Mouse (Mus musculus): Measurements from ENCODE around the gene Trmo. TPM values are rescaled to one million over a fixed set of nuclear protein-coding genes. Genes with fewer than 3 reads are reported as not detected.

Trmo gene
- polyA plus RNA-seq, 1 experiment from 2014 or later, result 8.0 TPM

- Histone ChIP-seq H3K4me3 (ENCODE audit: control insufficient read depth in 1 of 2, insufficient read depth in 1 of 2, low read depth in 1 of 2, low read length in 2 of 2) (no peak overlapping the region), H3K36me3 (ENCODE audit: control insufficient read depth, insufficient read depth, low read length) (no peaks in the 10 kb centered on the region), H3K27me3 (ENCODE audit: control insufficient read depth, insufficient read depth, low read length) (no peaks in the 10 kb centered on the region), H3K4me2 (ENCODE audit: low read length) (no peak overlapping the region), H3K4me1 (ENCODE audit: control insufficient read depth in 2 of 2, insufficient read depth in 2 of 2, low read length in 2 of 2) (no peaks in the 10 kb centered on the region), H3K9me3 (ENCODE audit: control insufficient read depth, low read length) (no peaks in the 10 kb centered on the region), H3K9ac (ENCODE audit: low read length) (no peak overlapping the region), H3K27ac (replicated peaks in 1 of 2; ENCODE audit: control insufficient read depth in 1 of 2, insufficient read depth in 1 of 2, low read depth in 2 of 2, low read length in 2 of 2) (no peak overlapping the region)
- WGBS, result 28% methylated on average over 1 of the region's 1 CpGs
- ATAC-seq (ENCODE audit: insufficient number of reproducible peaks, insufficient read depth, low FRiP score, low read depth), result no peak
These were observed 22.9 kb upstream of the Trmo start for GRCm38 (mm10) chr4:46412113-46412512.

- Histone ChIP-seq H3K4me1 (ENCODE audit: control insufficient read depth in 2 of 2, insufficient read depth in 2 of 2, low read length in 2 of 2) (no peaks in the 10 kb centered on the region), H3K36me3 (ENCODE audit: control insufficient read depth, insufficient read depth, low read length) (no peaks in the 10 kb centered on the region), H3K27me3 (ENCODE audit: control insufficient read depth, insufficient read depth, low read length) (no peaks in the 10 kb centered on the region), H3K9me3 (ENCODE audit: control insufficient read depth, low read length) (no peaks in the 10 kb centered on the region), H3K27ac (replicated peaks in 1 of 2; ENCODE audit: control insufficient read depth in 1 of 2, insufficient read depth in 1 of 2, low read depth in 2 of 2, low read length in 2 of 2) (no peak overlapping the region), H3K4me3 (ENCODE audit: control insufficient read depth in 1 of 2, insufficient read depth in 1 of 2, low read depth in 1 of 2, low read length in 2 of 2) (no peak overlapping the region), H3K4me2 (ENCODE audit: low read length) (no peak overlapping the region), H3K9ac (ENCODE audit: low read length) (no peak overlapping the region)
- WGBS, result 73% methylated on average over 6 of the region's 6 CpGs
- no peak for ATAC-seq (ENCODE audit: insufficient number of reproducible peaks, insufficient read depth, low FRiP score, low read depth)
These were observed 22.3 kb upstream of the Trmo start for GRCm38 (mm10) chr4:46411489-46411888.

- Histone ChIP-seq H3K4me1 (ENCODE audit: control insufficient read depth in 2 of 2, insufficient read depth in 2 of 2, low read length in 2 of 2) (no peaks in the 10 kb centered on the region), H3K27ac (replicated peaks in 1 of 2; ENCODE audit: control insufficient read depth in 1 of 2, insufficient read depth in 1 of 2, low read depth in 2 of 2, low read length in 2 of 2) (no peak overlapping the region), H3K4me3 (ENCODE audit: control insufficient read depth in 1 of 2, insufficient read depth in 1 of 2, low read depth in 1 of 2, low read length in 2 of 2) (no peak overlapping the region), H3K27me3 (ENCODE audit: control insufficient read depth, insufficient read depth, low read length) (no peaks in the 10 kb centered on the region), H3K4me2 (ENCODE audit: low read length) (no peak overlapping the region), H3K36me3 (ENCODE audit: control insufficient read depth, insufficient read depth, low read length) (no peaks in the 10 kb centered on the region), H3K9me3 (ENCODE audit: control insufficient read depth, low read length) (no peaks in the 10 kb centered on the region), H3K9ac (ENCODE audit: low read length) (no peak overlapping the region)
- no peak for ATAC-seq (ENCODE audit: insufficient number of reproducible peaks, insufficient read depth, low FRiP score, low read depth)
- WGBS, result 78% methylated on average over 5 of the region's 5 CpGs
These were observed 21.4 kb upstream of the Trmo start for GRCm38 (mm10) chr4:46410677-46411076.

DNA sequence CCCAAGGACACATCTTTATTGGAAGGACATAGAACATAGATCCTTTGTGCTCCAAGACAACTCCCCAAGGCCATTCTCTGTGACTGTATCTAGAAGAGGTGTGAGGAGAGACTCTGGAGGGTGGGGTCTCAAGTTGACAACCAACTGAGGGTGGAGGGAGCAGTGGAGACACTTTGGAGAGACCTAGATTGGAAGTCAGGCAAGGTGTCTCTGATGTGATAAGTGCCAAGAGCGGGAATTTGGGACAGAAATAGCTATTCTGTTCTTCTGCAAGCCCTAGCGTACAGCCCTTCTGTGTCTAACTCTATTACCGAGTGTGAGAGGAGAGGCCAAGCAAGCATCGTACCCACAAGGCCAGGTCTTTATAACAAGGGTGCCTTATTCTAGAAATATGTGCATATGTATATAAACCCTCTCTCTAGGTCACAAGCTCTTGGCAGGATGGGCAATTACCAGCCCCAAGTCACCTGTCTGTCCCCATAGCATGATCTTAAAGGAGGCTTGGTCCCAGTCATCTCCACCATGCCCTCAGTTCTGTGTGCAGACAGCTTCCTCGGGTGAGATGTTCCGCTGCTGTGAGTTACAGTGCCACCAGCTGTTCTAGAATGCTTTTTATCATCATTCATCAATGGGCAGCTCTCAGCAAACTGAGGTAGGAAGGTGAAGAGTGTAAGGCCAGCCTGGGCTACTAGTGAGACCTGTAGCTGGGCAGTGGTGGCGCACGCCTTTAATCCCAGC is 17.9 kb upstream of the Trmo start:
- no peak for ATAC-seq (ENCODE audit: insufficient number of reproducible peaks, insufficient read depth, low FRiP score, low read depth)
- WGBS, result 75% methylated on average over 8 of the region's 8 CpGs

DNA sequence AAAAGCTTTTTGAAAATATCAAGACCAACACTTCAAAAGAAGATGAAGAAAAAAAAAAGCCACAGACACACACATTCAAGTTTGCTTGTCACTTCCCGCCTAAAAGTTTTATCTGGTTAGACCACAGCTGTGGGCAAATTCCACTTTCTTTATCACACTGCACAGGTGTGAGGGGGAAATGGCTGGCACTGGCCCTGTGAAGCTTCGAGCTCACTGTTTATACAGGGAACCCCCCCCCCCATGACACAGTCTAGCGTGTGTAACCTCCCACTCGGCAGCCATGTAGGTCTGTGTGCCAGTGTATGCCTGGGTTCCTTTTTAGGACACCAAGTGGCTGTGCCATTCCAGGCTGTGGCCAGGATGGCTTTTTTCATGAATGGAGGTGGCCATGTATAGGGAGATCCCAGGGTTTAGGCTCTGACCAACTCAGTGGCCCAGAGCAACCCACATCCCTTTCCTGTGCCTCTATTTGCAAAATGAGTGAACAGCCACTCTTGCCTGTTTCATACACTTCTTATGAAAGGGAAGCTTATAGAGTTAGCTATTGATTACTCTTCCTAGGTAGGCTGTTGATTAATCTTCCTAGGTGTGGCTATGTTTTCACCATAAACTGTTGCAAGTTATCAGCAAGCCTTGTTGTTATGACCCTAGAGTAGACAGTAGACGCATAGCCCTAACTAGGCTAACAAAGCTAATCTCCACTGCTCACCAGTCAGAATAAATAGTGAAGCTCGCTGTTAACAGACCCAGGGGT is 15.0 kb upstream of the Trmo start:
- ATAC-seq (ENCODE audit: insufficient number of reproducible peaks, insufficient read depth, low FRiP score, low read depth), result no peak
- Histone ChIP-seq H3K27ac (replicated peaks in 1 of 2; ENCODE audit: control insufficient read depth in 1 of 2, insufficient read depth in 1 of 2, low read depth in 2 of 2, low read length in 2 of 2) (no peak overlapping the region), H3K9me3 (ENCODE audit: control insufficient read depth, low read length) (no peaks in the 10 kb centered on the region), H3K36me3 (ENCODE audit: control insufficient read depth, insufficient read depth, low read length) (no peaks in the 10 kb centered on the region), H3K4me2 (ENCODE audit: low read length) (no peak overlapping the region), H3K9ac (ENCODE audit: low read length) (no peak overlapping the region), H3K4me1 (ENCODE audit: control insufficient read depth in 2 of 2, insufficient read depth in 2 of 2, low read length in 2 of 2) (no peaks in the 10 kb centered on the region), H3K4me3 (ENCODE audit: control insufficient read depth in 1 of 2, insufficient read depth in 1 of 2, low read depth in 1 of 2, low read length in 2 of 2) (no peak overlapping the region), H3K27me3 (ENCODE audit: control insufficient read depth, insufficient read depth, low read length) (no peaks in the 10 kb centered on the region)
- 68% methylated on average over 6 of the region's 6 CpGs for WGBS

More for the DNA sequence above, 17.9 kb upstream of the Trmo start:
- H3K27ac ChIP-seq (replicated peaks in 1 of 2; ENCODE audit: control insufficient read depth in 1 of 2, insufficient read depth in 1 of 2, low read depth in 2 of 2, low read length in 2 of 2), result no peak overlapping the region
- H3K27me3 ChIP-seq (ENCODE audit: control insufficient read depth, insufficient read depth, low read length), result no peaks in the 10 kb centered on the region
- no peak overlapping the region for H3K4me3 ChIP-seq (ENCODE audit: control insufficient read depth in 1 of 2, insufficient read depth in 1 of 2, low read depth in 1 of 2, low read length in 2 of 2)
- H3K9ac ChIP-seq (ENCODE audit: low read length), result no peak overlapping the region
- no peaks in the 10 kb centered on the region for H3K36me3 ChIP-seq (ENCODE audit: control insufficient read depth, insufficient read depth, low read length)
- no peaks in the 10 kb centered on the region for H3K9me3 ChIP-seq (ENCODE audit: control insufficient read depth, low read length)
- H3K4me1 ChIP-seq (ENCODE audit: control insufficient read depth in 2 of 2, insufficient read depth in 2 of 2, low read length in 2 of 2), result no peaks in the 10 kb centered on the region
- no peak overlapping the region for H3K4me2 ChIP-seq (ENCODE audit: low read length)

DNA sequence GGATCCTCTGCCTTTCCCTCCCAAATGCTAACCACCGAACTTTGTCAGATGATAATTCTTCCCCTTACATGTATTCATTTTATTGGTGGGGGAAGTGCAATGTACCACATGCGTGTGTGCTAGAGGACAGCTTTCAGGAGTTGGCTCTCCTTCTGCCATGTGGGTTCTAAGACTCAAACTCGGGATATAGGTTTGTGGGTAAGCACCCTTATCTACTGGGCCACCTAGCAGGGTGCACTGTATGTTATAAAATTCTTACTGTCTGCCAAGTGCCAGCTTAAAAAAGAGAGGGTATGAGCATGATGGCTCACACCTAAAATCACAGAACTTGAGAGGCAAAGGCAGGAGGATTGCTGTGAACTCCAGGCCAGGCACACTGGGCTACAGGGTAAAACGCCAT is 9.6 kb upstream of the Trmo start:
- H3K9ac ChIP-seq (ENCODE audit: low read length), result no peak overlapping the region
- H3K4me2 ChIP-seq (ENCODE audit: low read length), result no peak overlapping the region
- H3K4me1 ChIP-seq (ENCODE audit: control insufficient read depth in 2 of 2, insufficient read depth in 2 of 2, low read length in 2 of 2), result no peaks in the 10 kb centered on the region
- H3K9me3 ChIP-seq (ENCODE audit: control insufficient read depth, low read length), result no peaks in the 10 kb centered on the region
- H3K27ac ChIP-seq (replicated peaks in 1 of 2; ENCODE audit: control insufficient read depth in 1 of 2, insufficient read depth in 1 of 2, low read depth in 2 of 2, low read length in 2 of 2), result no peak overlapping the region
- WGBS, result 79% methylated on average over 4 of the region's 4 CpGs
- no peaks in the 10 kb centered on the region for H3K36me3 ChIP-seq (ENCODE audit: control insufficient read depth, insufficient read depth, low read length)
- H3K27me3 ChIP-seq (ENCODE audit: control insufficient read depth, insufficient read depth, low read length), result no peaks in the 10 kb centered on the region
- no peak overlapping the region for H3K4me3 ChIP-seq (ENCODE audit: control insufficient read depth in 1 of 2, insufficient read depth in 1 of 2, low read depth in 1 of 2, low read length in 2 of 2)
- no peak for ATAC-seq (ENCODE audit: insufficient number of reproducible peaks, insufficient read depth, low FRiP score, low read depth)

GRCm38 (mm10) chr4:46395736-46396135 is 6.5 kb upstream of the Trmo start:
- Histone ChIP-seq H3K9ac (ENCODE audit: low read length) (no peak overlapping the region), H3K4me2 (ENCODE audit: low read length) (no peak overlapping the region), H3K4me3 (ENCODE audit: control insufficient read depth in 1 of 2, insufficient read depth in 1 of 2, low read depth in 1 of 2, low read length in 2 of 2) (no peak overlapping the region), H3K27ac (replicated peaks in 1 of 2; ENCODE audit: control insufficient read depth in 1 of 2, insufficient read depth in 1 of 2, low read depth in 2 of 2, low read length in 2 of 2) (no peak overlapping the region), H3K36me3 (ENCODE audit: control insufficient read depth, insufficient read depth, low read length) (no peaks in the 10 kb centered on the region), H3K9me3 (ENCODE audit: control insufficient read depth, low read length) (no peaks in the 10 kb centered on the region), H3K27me3 (ENCODE audit: control insufficient read depth, insufficient read depth, low read length) (no peaks in the 10 kb centered on the region), H3K4me1 (ENCODE audit: control insufficient read depth in 2 of 2, insufficient read depth in 2 of 2, low read length in 2 of 2) (no peaks in the 10 kb centered on the region)
- no peak for ATAC-seq (ENCODE audit: insufficient number of reproducible peaks, insufficient read depth, low FRiP score, low read depth)
- 30% methylated on average over 5 of the region's 5 CpGs for WGBS
